Mouse (Mus musculus): ENCODE data around the gene Sh3gl1. TPM values are rescaled to one million over a fixed set of nuclear protein-coding genes. Genes with fewer than 3 reads are reported as not detected.

The Sh3gl1 gene
- polyA plus RNA-seq, 1 experiment from 2014 or later, result 129 TPM

DNA sequence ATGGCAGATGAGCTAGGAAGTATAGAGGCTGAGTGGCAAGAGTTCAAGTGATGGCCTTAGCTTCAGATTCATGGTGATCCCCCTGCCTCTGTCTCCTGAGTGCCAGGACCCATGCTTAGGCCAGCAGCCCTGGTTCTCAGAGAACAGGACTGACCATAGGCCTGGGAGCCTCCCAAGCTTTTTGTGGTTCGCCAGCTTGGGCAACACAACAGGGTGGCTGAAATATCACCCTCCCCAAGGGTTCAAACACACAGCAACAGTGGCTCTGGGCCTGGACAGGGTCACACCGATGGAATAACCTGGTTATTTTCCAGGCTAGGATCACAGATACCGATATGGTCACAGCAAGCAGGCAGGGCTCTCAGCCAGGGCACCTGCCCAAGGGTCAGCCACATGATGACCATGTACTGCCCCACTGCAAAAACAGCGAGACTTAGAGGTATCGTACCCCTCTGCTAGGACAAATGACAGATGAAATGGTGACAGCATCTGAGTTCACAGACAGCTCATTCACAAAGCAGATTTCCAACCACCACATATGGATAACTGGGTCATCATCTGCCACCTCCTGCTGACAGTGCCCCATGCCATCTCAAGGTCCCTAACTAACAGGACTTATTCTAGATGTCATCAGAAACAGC, 8.5 kb downstream of the Sh3gl1 start:
- 93% methylated on average over 5 of the region's 5 CpGs for WGBS
- Histone ChIP-seq H3K4me2 (ENCODE audit: low read depth, low read length, severe bottlenecking) (no peak overlapping the region), H3K36me3 (ENCODE audit: control insufficient read depth, insufficient read depth, low read length) (no peaks in the 10 kb centered on the region; the same call in 1 of the 2 replicates), H3K27me3 (ENCODE audit: control insufficient read depth, insufficient read depth, low read length) (no peaks in the 10 kb centered on the region), H3K9me3 (ENCODE audit: control insufficient read depth, low read length) (no peaks in the 10 kb centered on the region), H3K27ac (ENCODE audit: low read depth, low read length) (no peak overlapping the region), H3K9ac (ENCODE audit: low read length) (no peak overlapping the region), H3K4me1 (replicated peaks; ENCODE audit: control insufficient read depth, insufficient read depth, low read length) (no peaks in the 10 kb centered on the region), H3K4me3 (ENCODE audit: low read depth, low read length) (no peak overlapping the region)
- no peak for ATAC-seq (replicated peaks; ENCODE audit: low FRiP score)
- no peak for DNase-seq (ENCODE audit: low spot score)

- H3K4me2 ChIP-seq (ENCODE audit: low read depth, low read length, severe bottlenecking), result no peak overlapping the region
- no peak overlapping the region for H3K4me3 ChIP-seq (ENCODE audit: low read depth, low read length)
- no peak for DNase-seq (ENCODE audit: low spot score)
- no peak overlapping the region for H3K27ac ChIP-seq (ENCODE audit: low read depth, low read length)
- WGBS, result 76% methylated on average over 1 of the region's 1 CpGs
- no peaks in the 10 kb centered on the region; the same call in 1 of the 2 replicates for H3K36me3 ChIP-seq (ENCODE audit: control insufficient read depth, insufficient read depth, low read length)
- H3K9ac ChIP-seq (ENCODE audit: low read length), result no peak overlapping the region
- H3K27me3 ChIP-seq (ENCODE audit: control insufficient read depth, insufficient read depth, low read length), result no peaks in the 10 kb centered on the region
- no peak for ATAC-seq (replicated peaks; ENCODE audit: low FRiP score)
- H3K9me3 ChIP-seq (ENCODE audit: control insufficient read depth, low read length), result no peaks in the 10 kb centered on the region
- H3K4me1 ChIP-seq (replicated peaks; ENCODE audit: control insufficient read depth, insufficient read depth, low read length), result no peaks in the 10 kb centered on the region
Observed at GRCm38 (mm10) chr17:56026881-56027280, 9.6 kb downstream of the Sh3gl1 start.

GRCm38 (mm10) chr17:56026303-56026702, 10.1 kb downstream of the Sh3gl1 start:
- H3K4me1 ChIP-seq (replicated peaks; ENCODE audit: control insufficient read depth, insufficient read depth, low read length), result no peaks in the 10 kb centered on the region
- no peaks in the 10 kb centered on the region for H3K9me3 ChIP-seq (ENCODE audit: control insufficient read depth, low read length)
- no peaks in the 10 kb centered on the region for H3K27me3 ChIP-seq (ENCODE audit: control insufficient read depth, insufficient read depth, low read length)
- no peak overlapping the region for H3K4me3 ChIP-seq (ENCODE audit: low read depth, low read length)
- WGBS, result 81% methylated on average over 1 of the region's 1 CpGs
- no peak for ATAC-seq (replicated peaks; ENCODE audit: low FRiP score)
- H3K36me3 ChIP-seq (ENCODE audit: control insufficient read depth, insufficient read depth, low read length), result no peaks in the 10 kb centered on the region; the same call in 1 of the 2 replicates
- H3K4me2 ChIP-seq (ENCODE audit: low read depth, low read length, severe bottlenecking), result no peak overlapping the region
- H3K9ac ChIP-seq (ENCODE audit: low read length), result no peak overlapping the region
- H3K27ac ChIP-seq (ENCODE audit: low read depth, low read length), result no peak overlapping the region
- no peak for DNase-seq (ENCODE audit: low spot score)

GRCm38 (mm10) chr17:56024931-56025330, 11.5 kb downstream of the Sh3gl1 start:
- ATAC-seq (replicated peaks; ENCODE audit: low FRiP score) (no peak), DNase-seq (ENCODE audit: low spot score) (no peak)
- H3K9ac ChIP-seq (ENCODE audit: low read length), result no peak overlapping the region
- H3K4me1 ChIP-seq (replicated peaks; ENCODE audit: control insufficient read depth, insufficient read depth, low read length), result no peaks in the 10 kb centered on the region
- H3K4me3 ChIP-seq (ENCODE audit: low read depth, low read length), result no peak overlapping the region
- H3K27ac ChIP-seq (ENCODE audit: low read depth, low read length), result no peak overlapping the region
- WGBS, result 86% methylated on average over 5 of the region's 5 CpGs
- no peak overlapping the region for H3K4me2 ChIP-seq (ENCODE audit: low read depth, low read length, severe bottlenecking)
- no peaks in the 10 kb centered on the region for H3K36me3 ChIP-seq (ENCODE audit: control insufficient read depth, insufficient read depth, low read length)
- H3K9me3 ChIP-seq (ENCODE audit: control insufficient read depth, low read length), result no peaks in the 10 kb centered on the region
- no peaks in the 10 kb centered on the region for H3K27me3 ChIP-seq (ENCODE audit: control insufficient read depth, insufficient read depth, low read length)

DNA sequence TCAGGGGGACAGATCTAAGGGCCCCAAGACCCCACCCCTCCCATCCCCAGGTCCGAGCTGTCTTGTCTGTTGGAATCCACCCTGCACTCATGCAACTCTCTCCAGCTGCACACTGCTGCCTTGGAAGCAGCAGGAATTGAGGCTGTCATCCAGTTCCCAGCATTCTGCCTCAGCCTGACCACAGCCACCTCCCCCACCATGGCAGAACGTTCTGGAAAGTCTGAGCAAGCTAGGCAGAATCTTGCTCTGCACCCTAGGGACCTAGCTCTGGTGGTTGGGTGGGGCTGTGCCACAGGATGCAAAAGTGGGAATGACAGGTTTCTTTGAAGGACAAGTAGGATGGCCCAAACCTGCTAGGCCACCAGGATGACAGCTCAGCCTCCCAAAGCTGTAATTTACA, 12.0 kb downstream of the Sh3gl1 start:
- H3K9me3 ChIP-seq (ENCODE audit: control insufficient read depth, low read length), result no peaks in the 10 kb centered on the region
- no peaks in the 10 kb centered on the region for H3K4me1 ChIP-seq (replicated peaks; ENCODE audit: control insufficient read depth, insufficient read depth, low read length)
- H3K9ac ChIP-seq (ENCODE audit: low read length), result no peak overlapping the region
- H3K4me2 ChIP-seq (ENCODE audit: low read depth, low read length, severe bottlenecking), result no peak overlapping the region
- no peaks in the 10 kb centered on the region; the same call in none of the 2 replicates for H3K36me3 ChIP-seq (ENCODE audit: control insufficient read depth, insufficient read depth, low read length)
- no peak overlapping the region for H3K27ac ChIP-seq (ENCODE audit: low read depth, low read length)
- ATAC-seq (replicated peaks; ENCODE audit: low FRiP score) (no peak), DNase-seq (ENCODE audit: low spot score) (no peak)
- WGBS, result 75% methylated on average over 2 of the region's 2 CpGs
- no peaks in the 10 kb centered on the region for H3K27me3 ChIP-seq (ENCODE audit: control insufficient read depth, insufficient read depth, low read length)
- no peak overlapping the region for H3K4me3 ChIP-seq (ENCODE audit: low read depth, low read length)

DNA sequence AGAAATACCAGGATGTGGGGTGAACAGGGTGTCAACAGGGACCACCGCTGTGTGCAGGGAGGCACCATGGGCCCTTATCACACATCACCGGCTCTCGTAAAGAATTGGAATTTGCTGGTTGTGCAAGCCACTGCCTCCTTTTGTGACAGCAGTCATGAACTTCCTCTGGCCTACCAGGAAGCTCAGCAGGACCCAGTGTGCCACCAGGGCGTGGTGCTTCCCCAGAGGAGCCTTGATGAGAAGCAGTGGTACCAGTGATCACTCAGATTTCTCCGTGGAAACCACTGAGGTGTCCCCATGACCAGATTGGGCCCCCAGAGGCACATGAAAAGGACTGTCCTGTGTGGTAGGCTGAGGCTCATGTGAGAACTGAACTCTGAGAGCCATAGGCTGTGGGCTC, 13.0 kb downstream of the Sh3gl1 start:
- ATAC-seq (replicated peaks; ENCODE audit: low FRiP score) (no peak), DNase-seq (ENCODE audit: low spot score) (no peak)
- Histone ChIP-seq H3K9ac (ENCODE audit: low read length) (no peak overlapping the region), H3K4me3 (ENCODE audit: low read depth, low read length) (no peak overlapping the region), H3K4me1 (replicated peaks; ENCODE audit: control insufficient read depth, insufficient read depth, low read length) (no peaks in the 10 kb centered on the region), H3K27ac (ENCODE audit: low read depth, low read length) (no peak overlapping the region), H3K36me3 (ENCODE audit: control insufficient read depth, insufficient read depth, low read length) (peaks cover 6% of the 10 kb centered on the region), H3K27me3 (ENCODE audit: control insufficient read depth, insufficient read depth, low read length) (no peaks in the 10 kb centered on the region), H3K4me2 (ENCODE audit: low read depth, low read length, severe bottlenecking) (no peak overlapping the region), H3K9me3 (ENCODE audit: control insufficient read depth, low read length) (no peaks in the 10 kb centered on the region)
- 88% methylated on average over 5 of the region's 5 CpGs for WGBS

DNA sequence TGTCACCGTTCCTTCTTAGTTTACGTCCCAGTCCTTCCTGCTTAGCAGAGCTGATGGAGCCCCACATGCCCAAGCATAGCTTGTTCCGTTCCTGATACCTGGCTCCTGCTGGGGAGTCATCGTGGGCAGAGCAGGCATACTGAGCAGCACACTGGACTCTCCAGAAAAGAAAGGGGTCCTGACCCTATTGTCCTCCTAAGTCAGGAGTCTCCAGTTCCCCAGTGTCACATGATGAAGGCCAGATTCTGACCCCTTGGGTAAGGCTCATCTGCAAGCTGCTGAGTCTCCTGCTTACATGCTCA, 13.5 kb downstream of the Sh3gl1 start:
- WGBS, result 85% methylated on average over 4 of the region's 4 CpGs
- peaks cover 6% of the 10 kb centered on the region for H3K36me3 ChIP-seq (ENCODE audit: control insufficient read depth, insufficient read depth, low read length)
- ATAC-seq (replicated peaks; ENCODE audit: low FRiP score) (no peak), DNase-seq (ENCODE audit: low spot score) (no peak)
- H3K4me3 ChIP-seq (ENCODE audit: low read depth, low read length), result no peak overlapping the region
- no peak overlapping the region for H3K9ac ChIP-seq (ENCODE audit: low read length)
- no peaks in the 10 kb centered on the region for H3K4me1 ChIP-seq (replicated peaks; ENCODE audit: control insufficient read depth, insufficient read depth, low read length)
- H3K4me2 ChIP-seq (ENCODE audit: low read depth, low read length, severe bottlenecking), result no peak overlapping the region
- H3K9me3 ChIP-seq (ENCODE audit: control insufficient read depth, low read length), result no peaks in the 10 kb centered on the region
- no peaks in the 10 kb centered on the region for H3K27me3 ChIP-seq (ENCODE audit: control insufficient read depth, insufficient read depth, low read length)
- no peak overlapping the region for H3K27ac ChIP-seq (ENCODE audit: low read depth, low read length)

DNA sequence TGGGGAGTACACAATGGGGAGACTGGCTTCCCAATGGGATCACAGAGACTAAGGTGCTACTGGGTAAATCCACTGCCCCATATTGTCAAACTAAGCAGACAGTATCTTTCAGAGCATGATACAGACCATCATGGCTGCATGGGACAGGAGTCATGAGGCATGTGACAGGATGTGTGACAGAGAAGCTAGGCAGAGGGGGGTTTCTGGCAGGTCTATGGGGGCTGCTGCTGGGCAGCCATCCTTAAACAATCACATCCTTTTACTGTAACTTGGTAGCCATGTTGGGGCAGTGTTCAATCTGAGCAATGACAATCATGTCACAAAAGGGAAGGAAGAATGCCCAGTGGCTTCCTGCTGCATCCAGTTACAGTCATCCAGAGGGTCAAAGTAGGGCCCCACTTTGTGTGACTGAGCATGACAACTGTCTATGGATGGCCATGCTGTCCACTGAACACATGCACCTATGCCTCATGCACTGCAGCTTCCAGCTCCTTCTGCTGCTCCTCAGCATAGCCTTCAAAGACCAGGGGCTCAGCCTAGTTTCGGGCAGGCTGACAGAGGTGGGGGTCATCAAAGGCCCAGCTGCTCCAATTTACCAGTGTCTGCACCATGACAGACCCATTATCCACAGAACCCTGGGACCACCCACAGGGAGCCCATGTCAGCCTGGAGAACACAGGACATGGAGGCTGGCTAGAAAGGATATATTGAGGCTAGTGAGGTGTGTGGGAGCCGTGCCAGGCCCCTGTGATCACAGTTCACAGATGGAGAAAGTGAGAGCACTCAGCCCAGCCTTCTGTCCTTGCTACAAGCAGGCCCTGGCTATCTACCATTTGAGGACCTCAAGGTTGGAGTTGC, 14.1 kb downstream of the Sh3gl1 start:
- Histone ChIP-seq H3K4me1 (replicated peaks; ENCODE audit: control insufficient read depth, insufficient read depth, low read length) (no peaks in the 10 kb centered on the region), H3K9ac (ENCODE audit: low read length) (no peak overlapping the region), H3K9me3 (ENCODE audit: control insufficient read depth, low read length) (no peaks in the 10 kb centered on the region), H3K4me2 (ENCODE audit: low read depth, low read length, severe bottlenecking) (no peak overlapping the region), H3K36me3 (ENCODE audit: control insufficient read depth, insufficient read depth, low read length) (peaks cover 8% of the 10 kb centered on the region), H3K27ac (ENCODE audit: low read depth, low read length) (no peak overlapping the region), H3K27me3 (ENCODE audit: control insufficient read depth, insufficient read depth, low read length) (no peaks in the 10 kb centered on the region), H3K4me3 (ENCODE audit: low read depth, low read length) (no peak overlapping the region)
- WGBS, result 66% methylated on average over 2 of the region's 2 CpGs
- ATAC-seq (replicated peaks; ENCODE audit: low FRiP score) (no peak), DNase-seq (ENCODE audit: low spot score) (no peak)

All from forebrain, embryonic 11.5 days (tissue).